Mouse (Mus musculus) B cell, adult 67 days (primary cell): ENCODE measurements around the gene Zc3h12a. TPM values are rescaled to one million over a fixed set of nuclear protein-coding genes. Genes with fewer than 3 reads are reported as not detected.

Experiments used
- total RNA-seq, 2 experiments: library from RNA; stranded (reverse); gene quantifications; 4 replicates each; pipeline ENCODE4 v1.2.4; 2023

Zc3h12a gene
- 100 to 1,000 TPM; 296 to 321 TPM for total RNA-seq

DNA sequence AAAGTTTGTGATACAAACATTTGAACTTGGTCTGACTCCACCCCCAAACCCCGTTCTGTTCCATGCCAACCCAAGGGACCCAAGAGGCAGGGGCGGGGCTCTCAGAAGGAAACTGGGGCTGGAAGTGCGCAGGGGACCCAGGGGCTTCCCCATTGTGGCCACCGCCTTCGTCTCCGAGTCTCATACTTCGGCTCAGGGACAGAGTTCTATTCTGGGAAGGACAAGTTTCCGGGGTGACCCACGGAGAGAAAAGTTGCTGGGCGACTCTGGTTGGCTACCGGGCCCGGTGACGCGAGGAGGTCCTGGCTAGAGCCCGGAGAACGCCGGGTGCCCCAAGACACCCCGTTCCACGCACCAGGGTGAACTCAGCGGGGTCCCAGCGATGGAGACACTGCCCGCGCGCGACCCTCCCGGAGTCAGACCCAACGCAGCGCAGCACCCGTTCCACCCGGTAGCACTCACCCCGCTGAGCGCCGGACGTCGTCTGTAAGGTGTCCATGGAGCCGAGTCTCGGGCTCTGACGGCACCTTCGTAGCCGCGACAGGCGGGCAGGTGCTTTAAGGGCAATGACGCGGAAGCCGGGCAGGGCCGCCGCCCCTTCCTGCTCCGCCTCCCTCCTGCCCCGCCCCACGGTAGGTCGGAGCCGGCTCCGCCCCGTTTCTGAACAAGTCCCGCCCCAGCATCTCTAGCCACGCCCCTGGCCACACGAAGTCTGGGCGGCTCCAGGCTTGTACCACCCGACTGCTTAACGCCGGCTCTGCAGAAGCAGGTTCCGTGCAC lies at the start of gene Zc3h12a:
Zc3h12a (minus strand) TSS at position 536 of the 780 bp plus-strand sequence.

DNA sequence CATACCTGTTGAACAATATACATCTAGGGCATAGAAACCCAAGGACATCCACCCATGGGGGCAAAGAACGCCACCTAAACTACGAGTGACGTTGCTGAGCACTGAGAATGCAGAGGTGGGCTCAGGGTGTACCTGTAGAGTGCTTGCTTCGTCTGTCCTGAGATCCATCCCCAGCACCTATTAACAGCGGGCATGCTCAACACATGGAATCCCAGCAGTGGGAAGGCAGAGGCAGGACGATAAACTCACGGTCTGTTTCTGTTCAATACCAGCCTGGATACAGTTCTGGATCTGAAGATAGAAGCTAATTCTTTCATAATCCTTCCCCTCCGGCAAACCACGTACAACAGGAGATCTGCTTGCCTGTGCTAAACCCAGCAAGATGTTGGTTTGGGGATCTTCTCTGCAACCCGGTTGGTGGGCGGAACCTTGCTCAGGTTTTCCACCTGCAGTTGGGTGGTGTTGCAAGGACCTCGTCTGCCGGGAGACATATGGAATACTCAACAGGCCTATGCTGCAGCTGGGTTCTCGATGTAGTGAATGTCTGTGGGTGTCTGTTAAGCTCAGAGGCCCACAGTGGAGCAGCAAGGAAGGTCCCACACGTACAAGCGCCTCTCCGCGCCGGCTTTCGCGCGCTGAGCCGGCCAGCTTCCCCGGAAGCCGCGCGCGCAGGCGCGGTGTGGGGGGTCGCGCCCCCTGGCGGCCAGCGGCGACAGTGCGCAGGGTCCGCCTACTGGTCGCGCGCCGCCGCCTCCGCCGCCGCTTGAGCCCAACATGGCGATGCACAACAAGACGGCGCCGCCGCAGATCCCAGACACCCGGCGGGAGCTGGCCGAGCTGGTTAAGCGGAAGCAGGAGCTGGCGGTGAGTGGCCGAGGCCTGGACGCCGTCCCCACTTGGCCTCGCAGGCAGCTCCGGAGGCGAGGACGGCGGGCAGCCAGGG lies 43.0 kb downstream of the Zc3h12a start, which contains the start of gene Meaf6:
Meaf6 (plus strand) TSS at position 732 of the 943 bp plus-strand sequence.

Other genes with a start within 250 kb of the Zc3h12a start
- not detected for gene Epha10, start 246.9 kb downstream of the Zc3h12a start, total RNA-seq
- 10 to 100 TPM; 20.7 to 29.8 TPM for gene 9930104L06Rik, start 190.8 kb downstream of the Zc3h12a start, total RNA-seq
- gene Cdca8, start 188.5 kb downstream of the Zc3h12a start, total RNA-seq = 1 to 10 TPM; 3.3 to 5.9 TPM
- gene Rspo1, start 141.4 kb downstream of the Zc3h12a start, total RNA-seq = not detected
- gene Gnl2, start 111.3 kb downstream of the Zc3h12a start, total RNA-seq = 10 to 100 TPM; 80.5 to 88.2 TPM
- not detected for gene Dnali1, start 62.1 kb downstream of the Zc3h12a start, total RNA-seq
- 10 to 100 TPM; 29.6 to 42.9 TPM for gene Snip1, start 61.2 kb downstream of the Zc3h12a start, total RNA-seq
- gene Meaf6, start 42.7 kb downstream of the Zc3h12a start, total RNA-seq = 10 to 100 TPM; 49.7 to 59.8 TPM